Mouse (Mus musculus): ENCODE results near the gene Srp9.

DNA sequence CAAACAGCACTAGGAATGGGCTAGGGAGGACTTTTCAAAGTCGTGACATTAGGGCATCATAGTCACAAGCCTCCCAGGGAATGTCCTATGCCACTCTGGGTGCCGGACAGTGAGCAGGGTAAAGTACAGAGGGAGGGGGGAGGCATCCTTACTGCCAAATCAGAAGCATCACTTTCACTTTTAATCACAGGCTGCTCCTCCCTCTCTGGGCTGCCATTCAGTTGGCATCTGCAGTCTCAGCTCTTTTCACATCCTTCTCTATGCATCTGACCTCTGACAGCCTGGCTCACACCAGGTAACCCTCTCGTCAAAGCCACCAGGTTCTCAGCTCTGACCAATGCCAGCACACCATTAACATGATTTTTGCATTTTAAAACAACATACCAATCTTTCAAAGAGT lies 24.1 kb upstream of the Srp9 start:
- no peak for TF ChIP-seq GATA1 (IDR thresholded peaks at IDR 0.05; ENCODE audit: borderline replicate concordance, low read length)
- no peak for TF ChIP-seq FLI1 (IDR thresholded peaks at IDR 0.05; ENCODE audit: low read length)
